Mouse (Mus musculus) midbrain, embryonic 15.5 days (tissue): ENCODE measurements around the gene Rslcan18. TPM values are rescaled to one million over a fixed set of nuclear protein-coding genes. Genes with fewer than 3 reads are reported as not detected.
"Not testable (repeated sequence)": the region's sequence is repeated elsewhere in the genome, so short reads cannot be mapped to it uniquely, and the experiment has no call there.

Experiments used
- ATAC-seq: fragments of 200-750 bp; cut with Nextera tagmentation; replicated peaks from 2 replicates; pipeline ENCODE4 v1.8.0; 2017; ENCODE audit warnings: moderate TSS enrichment
- H3K27ac ChIP-seq: fragments of 300-500 bp; sonication (generic); 2 replicates; pipeline ENCODE4 v1.5.1; 2015; ENCODE audit warnings: mild to moderate bottlenecking, inconsistent platforms
- H3K27me3 ChIP-seq: fragments of 300-500 bp; sonication (generic); replicated peaks from 2 replicates; pipeline ENCODE4 v1.6.1; 2015; ENCODE audit warnings: inconsistent platforms
- H3K36me3 ChIP-seq: fragments of 300-500 bp; sonication (generic); replicated peaks from 2 replicates; pipeline ENCODE4 v1.6.1; 2015; ENCODE audit warnings: inconsistent platforms
- H3K4me1 ChIP-seq: fragments of 300-500 bp; sonication (generic); 2 replicates; pipeline ENCODE4 v1.6.1; 2015; ENCODE audit warnings: inconsistent platforms
- H3K4me2 ChIP-seq: fragments of 300-500 bp; sonication (generic); 2 replicates; pipeline ENCODE4 v1.6.1; 2015; ENCODE audit warnings: inconsistent platforms, mild to moderate bottlenecking, moderate library complexity
- H3K4me3 ChIP-seq: fragments of 300-500 bp; sonication (generic); 2 replicates; pipeline ENCODE4 v1.5.1; 2015; ENCODE audit warnings: mild to moderate bottlenecking, inconsistent platforms
- H3K9ac ChIP-seq: fragments of 300-500 bp; sonication (generic); 2 replicates; pipeline ENCODE4 v1.6.1; 2015; ENCODE audit warnings: mild to moderate bottlenecking, inconsistent platforms
- H3K9me3 ChIP-seq: fragments of 300-500 bp; sonication (generic); 2 replicates; pipeline ENCODE4 v1.6.1; 2016; ENCODE audit warnings: inconsistent platforms
- WGBS: fragments of 180-500 bp; shearing (Covaris S2); methylation state at CpG from one replicate; pipeline ENCODE4 v1.1.7; 2015; ENCODE audit warnings: mixed read lengths; 5-methylcytosine and 5-hydroxymethylcytosine counted together
- polyA plus RNA-seq: library from polyadenylated mRNA; unstranded; fragments of >200 nt; fragmentation: Nextera tagmentation; extraction: Ambion mirVana; gene quantifications from 2 replicates; pipeline ENCODE4 v1.2.1, GENCODE M21; 2015

The Rslcan18 gene
- not detected in 2 replicates for polyA plus RNA-seq

GRCm38 (mm10) chr13:67116163-67116562 lies at the start of gene Rslcan18:
TSS of gene Rslcan18 (minus strand) at chr13:67116263.
- not testable (repeated sequence) for H3K4me2 ChIP-seq, H3K9ac ChIP-seq, H3K27ac ChIP-seq, ATAC-seq, H3K9me3 ChIP-seq, H3K36me3 ChIP-seq, H3K27me3 ChIP-seq, H3K4me3 ChIP-seq, H3K4me1 ChIP-seq
- WGBS, result 93% methylated on average over 8 of the region's 8 CpGs

- H3K36me3 ChIP-seq, result no peaks in the 10 kb centered on the region
- WGBS, result under 1% methylated on average over 18 of the region's 18 CpGs
- no peaks in the 10 kb centered on the region for H3K27me3 ChIP-seq
- peak overlapping the region; percentile 85 for H3K27ac ChIP-seq
- H3K4me2 ChIP-seq, result peak overlapping the region; percentile 81
- peak; percentile 99 for ATAC-seq
- H3K4me3 ChIP-seq, result peak overlapping the region; percentile 78
- peak overlapping the region; percentile 87 for H3K9ac ChIP-seq
- no peaks in the 10 kb centered on the region for H3K9me3 ChIP-seq
- peaks cover 11% of the 10 kb centered on the region for H3K4me1 ChIP-seq
Measured at GRCm38 (mm10) chr13:67128038-67128721, 12.1 kb upstream of the Rslcan18 start.

GRCm38 (mm10) chr13:67127507-67127906 lies 11.4 kb upstream of the Rslcan18 start:
- peak; percentile 45 for ATAC-seq
- not testable (repeated sequence) for H3K27ac ChIP-seq

GRCm38 (mm10) chr13:67124460-67124859 lies 8.4 kb upstream of the Rslcan18 start:
- 94% methylated on average over 1 of the region's 1 CpGs for WGBS

More at GRCm38 (mm10) chr13:67127507-67127906, 11.4 kb upstream of the Rslcan18 start:
- Histone ChIP-seq H3K4me2 (peak overlapping the region; percentile 81), H3K4me1 (peaks cover 11% of the 10 kb centered on the region), H3K4me3 (peak overlapping the region; percentile 78)
- H3K9ac ChIP-seq, H3K9me3 ChIP-seq, H3K36me3 ChIP-seq, H3K27me3 ChIP-seq: not testable (repeated sequence)
- 77% methylated on average over 10 of the region's 10 CpGs for WGBS

GRCm38 (mm10) chr13:67121360-67121759 lies 5.3 kb upstream of the Rslcan18 start, which contains the start of gene Zfp759:
TSS of gene Zfp759 (plus strand) at chr13:67121660.
- not testable (repeated sequence) for H3K36me3 ChIP-seq, H3K4me1 ChIP-seq, H3K4me3 ChIP-seq, H3K27ac ChIP-seq, H3K9ac ChIP-seq, H3K4me2 ChIP-seq, H3K9me3 ChIP-seq, H3K27me3 ChIP-seq, ATAC-seq

More at GRCm38 (mm10) chr13:67124460-67124859, 8.4 kb upstream of the Rslcan18 start:
- Histone ChIP-seq H3K4me2 (no peak overlapping the region), H3K4me1 (peaks cover 11% of the 10 kb centered on the region), H3K9me3 (no peaks in the 10 kb centered on the region), H3K27me3 (no peaks in the 10 kb centered on the region), H3K27ac (no peak overlapping the region), H3K4me3 (no peak overlapping the region), H3K36me3 (no peaks in the 10 kb centered on the region), H3K9ac (no peak overlapping the region)
- no peak for ATAC-seq

- Histone ChIP-seq H3K4me1 (peaks cover 3% of the 10 kb centered on the region; the same call in 1 of the 2 replicates), H3K4me3 (no peak overlapping the region), H3K9me3 (no peaks in the 10 kb centered on the region), H3K4me2 (no peak overlapping the region), H3K27ac (no peak overlapping the region), H3K36me3 (no peaks in the 10 kb centered on the region), H3K9ac (no peak overlapping the region), H3K27me3 (no peaks in the 10 kb centered on the region)
- no peak for ATAC-seq
- 90% methylated on average over 2 of the region's 2 CpGs for WGBS
Measured at GRCm38 (mm10) chr13:67113287-67113686, 2.8 kb downstream of the Rslcan18 start.

GRCm38 (mm10) chr13:67112096-67112495 lies 4.0 kb downstream of the Rslcan18 start:
- Histone ChIP-seq H3K27ac (no peak overlapping the region), H3K9me3 (no peaks in the 10 kb centered on the region), H3K4me2 (no peak overlapping the region), H3K27me3 (no peaks in the 10 kb centered on the region), H3K9ac (no peak overlapping the region), H3K36me3 (no peaks in the 10 kb centered on the region), H3K4me3 (no peak overlapping the region), H3K4me1 (peaks cover 9% of the 10 kb centered on the region)
- ATAC-seq, result no peak
- 81% methylated on average over 12 of the region's 12 CpGs for WGBS

GRCm38 (mm10) chr13:67108821-67109206 lies 7.2 kb downstream of the Rslcan18 start:
- ATAC-seq, result peak; percentile 85
- Histone ChIP-seq H3K4me3 (peak overlapping the region; percentile 50), H3K27ac (peak overlapping the region; percentile 57), H3K9me3 (no peaks in the 10 kb centered on the region), H3K36me3 (no peaks in the 10 kb centered on the region), H3K27me3 (no peaks in the 10 kb centered on the region), H3K9ac (peak overlapping the region; percentile 23; the same call in 1 of the 2 replicates), H3K4me2 (peak overlapping the region; percentile 79), H3K4me1 (peaks cover 9% of the 10 kb centered on the region)
- WGBS, result 4% methylated on average over 9 of the region's 9 CpGs

- Histone ChIP-seq H3K36me3 (no peaks in the 10 kb centered on the region), H3K27me3 (no peaks in the 10 kb centered on the region), H3K4me3 (peak within 1 kb of the TSS; percentile 50), H3K9me3 (no peaks in the 10 kb centered on the region), H3K9ac (peak within 1 kb of the TSS; percentile 46), H3K4me2 (peak within 1 kb of the TSS; percentile 79), H3K4me1 (peaks cover 9% of the 10 kb centered on the region), H3K27ac (peak within 1 kb of the TSS; percentile 63)
- peak; percentile 98 for ATAC-seq
- under 1% methylated on average over 17 of the region's 17 CpGs for WGBS
Measured at GRCm38 (mm10) chr13:67108194-67108820, 7.8 kb downstream of the Rslcan18 start, which contains the start of gene Gm28557. TSS of gene Gm28557 (minus strand) at chr13:67108604.

- Histone ChIP-seq H3K4me1 (peaks cover 9% of the 10 kb centered on the region), H3K9ac (peak overlapping the region; percentile 46), H3K27ac (no peak overlapping the region), H3K4me2 (peak overlapping the region; percentile 79), H3K27me3 (no peaks in the 10 kb centered on the region), H3K36me3 (no peaks in the 10 kb centered on the region), H3K4me3 (peak overlapping the region; percentile 50), H3K9me3 (no peaks in the 10 kb centered on the region)
- 0 out of 2 replicates have a peak, but pooled peaks have one; percentile 1 for ATAC-seq
- WGBS, result 69% methylated on average over 9 of the region's 9 CpGs
Measured at GRCm38 (mm10) chr13:67107681-67108080, 8.4 kb downstream of the Rslcan18 start.

- Histone ChIP-seq H3K4me1 (no peaks in the 10 kb centered on the region), H3K4me3 (no peak within 1 kb of the TSS), H3K9ac (no peak within 1 kb of the TSS), H3K27me3 (no peaks in the 10 kb centered on the region), H3K27ac (no peak within 1 kb of the TSS), H3K4me2 (no peak within 1 kb of the TSS), H3K36me3 (no peaks in the 10 kb centered on the region), H3K9me3 (no peaks in the 10 kb centered on the region)
- 91% methylated on average over 10 of the region's 10 CpGs for WGBS
- ATAC-seq, result no peak
Measured at GRCm38 (mm10) chr13:67097876-67098275, 18.2 kb downstream of the Rslcan18 start, which contains the start of gene Zfp708. TSS of gene Zfp708 (minus strand) at chr13:67097976.

- Histone ChIP-seq H3K4me1 (no peaks in the 10 kb centered on the region), H3K27ac (no peak overlapping the region), H3K4me2 (no peak overlapping the region), H3K9ac (no peak overlapping the region), H3K9me3 (no peaks in the 10 kb centered on the region), H3K4me3 (no peak overlapping the region), H3K36me3 (no peaks in the 10 kb centered on the region), H3K27me3 (no peaks in the 10 kb centered on the region)
- ATAC-seq, result no peak
- WGBS, result 84% methylated on average over 1 of the region's 1 CpGs
Measured at GRCm38 (mm10) chr13:67090154-67090553, 25.9 kb downstream of the Rslcan18 start.
